Mouse (Mus musculus): Measurements from ENCODE around the gene Nos1ap.

DNA sequence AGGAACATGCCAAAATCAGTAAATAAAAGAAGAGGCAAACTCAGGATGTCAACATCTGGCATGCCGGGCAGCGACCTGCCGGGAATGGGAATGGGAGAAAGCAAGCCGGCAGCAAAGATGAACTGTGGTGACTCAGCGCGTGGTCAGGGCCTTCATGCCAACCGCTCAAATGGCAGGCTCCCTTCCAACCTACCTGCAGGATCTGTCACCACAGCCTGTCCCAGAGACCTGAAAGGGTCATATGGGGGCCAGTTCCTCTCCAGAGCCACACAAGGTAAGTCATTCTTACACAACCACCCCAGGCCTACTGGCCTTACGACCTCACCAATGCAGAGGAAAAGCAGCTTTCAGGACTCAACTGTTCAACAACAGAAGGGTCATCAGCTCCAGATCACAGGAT lies 93.4 kb downstream of the Nos1ap start:
- TF ChIP-seq GATA1 (IDR thresholded peaks at IDR 0.05; ENCODE audit: low read length) (no peak), TAL1 (IDR thresholded peaks at IDR 0.05; ENCODE audit: low read length) (no peak)
